Mouse (Mus musculus) splenic B cell, adult 2 months (primary cell): ENCODE results near the gene Unc5b.

Experiments used
- DNase-seq: peaks from one replicate; pipeline ENCODE4 v3.0.0-alpha.2; 2011; ENCODE audit warnings: low read depth, low spot score
- H3K27me3 ChIP-seq: 2 replicates; pipeline ENCODE4 v1.6.1; 2012; ENCODE audit warnings: mild to moderate bottlenecking, low read length, moderate library complexity, mixed read lengths; ENCODE audit not compliant: control insufficient read depth, poor library complexity, insufficient read depth, severe bottlenecking
- H3K36me3 ChIP-seq: 2 replicates; pipeline ENCODE4 v1.6.1; 2012; ENCODE audit warnings: mild to moderate bottlenecking, low read length, moderate library complexity, mixed read lengths; ENCODE audit not compliant: control insufficient read depth, poor library complexity, insufficient read depth, severe bottlenecking

The Unc5b gene

GRCm38 (mm10) chr10:60716449-60716848, 114.9 kb downstream of the Unc5b start:
- DNase-seq, result no peak
- Histone ChIP-seq H3K27me3 (no peaks in the 10 kb centered on the region), H3K36me3 (peaks cover 6% of the 10 kb centered on the region)
